Mouse (Mus musculus): ENCODE measurements around the gene Nkx3-2.
A peak's percentile ranks its signal among the peaks of the same experiment; 100 is the strongest.

Gene Nkx3-2

GRCm38 (mm10) chr5:41763731-41764721 is at the start of gene Nkx3-2:
Nkx3-2 (minus strand) TSS chr5:41764501.
- peak; percentile 88 for DNase-seq (ENCODE audit: low read depth, low spot score)

- DNase-seq (ENCODE audit: low read depth, low spot score), result no peak
These were observed 48.2 kb upstream of the Nkx3-2 start for GRCm38 (mm10) chr5:41812516-41812915.

- no peak for DNase-seq (ENCODE audit: low read depth, low spot score)
These were observed 47.0 kb upstream of the Nkx3-2 start for GRCm38 (mm10) chr5:41811279-41811678.

GRCm38 (mm10) chr5:41807383-41807782 is 43.1 kb upstream of the Nkx3-2 start:
- no peak for DNase-seq (ENCODE audit: low read depth, low spot score)

GRCm38 (mm10) chr5:41806176-41806575 is 41.9 kb upstream of the Nkx3-2 start:
- no peak for DNase-seq (ENCODE audit: low read depth, low spot score)

GRCm38 (mm10) chr5:41805085-41805484 is 40.8 kb upstream of the Nkx3-2 start:
- DNase-seq (ENCODE audit: low read depth, low spot score), result no peak

GRCm38 (mm10) chr5:41804643-41805042 is 40.3 kb upstream of the Nkx3-2 start:
- no peak for DNase-seq (ENCODE audit: low read depth, low spot score)

GRCm38 (mm10) chr5:41801622-41802021 is 37.3 kb upstream of the Nkx3-2 start:
- DNase-seq (ENCODE audit: low read depth, low spot score), result no peak

GRCm38 (mm10) chr5:41794434-41794833 is 30.1 kb upstream of the Nkx3-2 start:
- no peak for DNase-seq (ENCODE audit: low read depth, low spot score)

GRCm38 (mm10) chr5:41790517-41790916 is 26.2 kb upstream of the Nkx3-2 start:
- no peak for DNase-seq (ENCODE audit: low read depth, low spot score)

GRCm38 (mm10) chr5:41788877-41789276 is 24.6 kb upstream of the Nkx3-2 start:
- no peak for DNase-seq (ENCODE audit: low read depth, low spot score)

- DNase-seq (ENCODE audit: low read depth, low spot score), result no peak
These were observed 17.6 kb upstream of the Nkx3-2 start for GRCm38 (mm10) chr5:41781890-41782289.

GRCm38 (mm10) chr5:41780026-41780425 is 15.7 kb upstream of the Nkx3-2 start:
- no peak for DNase-seq (ENCODE audit: low read depth, low spot score)

- no peak for DNase-seq (ENCODE audit: low read depth, low spot score)
These were observed 11.4 kb upstream of the Nkx3-2 start for GRCm38 (mm10) chr5:41775728-41776127.

GRCm38 (mm10) chr5:41775273-41775672 is 11.0 kb upstream of the Nkx3-2 start:
- no peak for DNase-seq (ENCODE audit: low read depth, low spot score)

- DNase-seq (ENCODE audit: low read depth, low spot score), result peak; percentile 91
These were observed 4.2 kb upstream of the Nkx3-2 start for GRCm38 (mm10) chr5:41768382-41769040.

GRCm38 (mm10) chr5:41767296-41768200 is 3.2 kb upstream of the Nkx3-2 start:
- DNase-seq (ENCODE audit: low read depth, low spot score), result no peak

GRCm38 (mm10) chr5:41766406-41767010 is 2.2 kb upstream of the Nkx3-2 start:
- no peak for DNase-seq (ENCODE audit: low read depth, low spot score)

GRCm38 (mm10) chr5:41765626-41766405 is 1.5 kb upstream of the Nkx3-2 start:
- no peak for DNase-seq (ENCODE audit: low read depth, low spot score)

GRCm38 (mm10) chr5:41762947-41763730 is 1.2 kb downstream of the Nkx3-2 start:
- DNase-seq (ENCODE audit: low read depth, low spot score), result no peak
